Mouse (Mus musculus) ovary, adult 2 months (tissue): ENCODE measurements around the gene Zfyve19. TPM values are rescaled to one million over a fixed set of nuclear protein-coding genes. Genes with fewer than 3 reads are reported as not detected.

Source experiments
- polyA plus RNA-seq: library from polyadenylated mRNA; depleted of rRNA; stranded (reverse); fragments of >200 nt; gene quantifications from 2 replicates; pipeline ENCODE4 v1.2.3, GENCODE M21; 2012; rRNA removed

Zfyve19 gene
- polyA plus RNA-seq, result 43.4 and 54.0 TPM in 2 replicates

GRCm38 (mm10) chr2:119208344-119209175 is at the start of gene Zfyve19, which contains the start of gene Dnajc17:
Gene Zfyve19 (plus strand): TSS chr2:119208617.
Gene Dnajc17 (minus strand): TSS chr2:119208795.

DNA sequence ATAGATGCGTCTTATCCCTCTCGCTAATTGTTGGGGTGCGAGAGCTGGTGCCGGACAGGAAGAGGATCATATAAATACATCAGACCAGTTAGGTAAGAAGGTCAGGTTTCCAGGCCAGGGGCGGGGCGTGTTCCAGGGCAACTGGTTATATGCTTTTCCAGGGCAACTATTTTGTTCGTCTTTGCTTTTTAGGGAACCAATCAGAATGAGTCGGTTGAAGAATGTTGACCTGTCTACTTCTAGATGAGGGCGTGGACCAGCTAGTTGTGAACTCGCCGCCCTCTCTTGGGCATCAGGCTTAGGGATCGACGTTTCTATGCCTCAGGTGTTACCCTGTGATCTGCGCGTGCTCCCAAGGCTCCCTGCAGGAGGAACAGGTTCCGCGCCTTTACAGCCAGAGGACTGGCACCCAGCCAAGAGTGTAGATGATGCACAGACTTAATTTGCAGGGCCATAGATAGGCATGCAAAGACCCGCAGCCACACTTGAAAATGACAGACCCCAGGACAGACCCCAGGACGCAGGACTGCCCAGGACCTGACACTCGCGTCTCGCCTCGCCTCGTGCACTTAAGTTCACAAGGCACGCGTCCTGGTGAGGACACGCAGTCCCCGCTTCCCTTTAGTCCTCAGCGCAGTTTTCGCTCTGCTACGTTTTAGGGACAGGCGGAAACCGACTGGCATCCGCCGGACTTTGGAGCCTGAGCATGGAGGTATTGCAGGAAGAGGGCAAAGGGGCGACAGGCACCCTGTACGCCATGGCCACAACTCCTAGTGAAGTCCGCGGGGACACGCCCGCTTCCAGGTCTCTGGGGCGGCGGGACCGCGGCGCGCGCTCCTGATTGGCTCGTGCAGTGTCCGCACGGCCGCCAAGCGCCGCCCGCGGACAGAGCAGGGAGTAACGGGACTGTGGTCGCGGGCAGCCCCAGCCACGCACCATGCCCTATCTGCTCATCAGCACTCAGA is 41.2 kb upstream of the Zfyve19 start, which contains the start of gene Gchfr:
Gchfr (plus strand) TSS at position 873 of the 965 bp plus-strand sequence.

GRCm38 (mm10) chr2:119173991-119174651 is 34.3 kb upstream of the Zfyve19 start, which contains the start of gene Gm14137:
Gene Gm14137 (plus strand): TSS chr2:119174509.

DNA sequence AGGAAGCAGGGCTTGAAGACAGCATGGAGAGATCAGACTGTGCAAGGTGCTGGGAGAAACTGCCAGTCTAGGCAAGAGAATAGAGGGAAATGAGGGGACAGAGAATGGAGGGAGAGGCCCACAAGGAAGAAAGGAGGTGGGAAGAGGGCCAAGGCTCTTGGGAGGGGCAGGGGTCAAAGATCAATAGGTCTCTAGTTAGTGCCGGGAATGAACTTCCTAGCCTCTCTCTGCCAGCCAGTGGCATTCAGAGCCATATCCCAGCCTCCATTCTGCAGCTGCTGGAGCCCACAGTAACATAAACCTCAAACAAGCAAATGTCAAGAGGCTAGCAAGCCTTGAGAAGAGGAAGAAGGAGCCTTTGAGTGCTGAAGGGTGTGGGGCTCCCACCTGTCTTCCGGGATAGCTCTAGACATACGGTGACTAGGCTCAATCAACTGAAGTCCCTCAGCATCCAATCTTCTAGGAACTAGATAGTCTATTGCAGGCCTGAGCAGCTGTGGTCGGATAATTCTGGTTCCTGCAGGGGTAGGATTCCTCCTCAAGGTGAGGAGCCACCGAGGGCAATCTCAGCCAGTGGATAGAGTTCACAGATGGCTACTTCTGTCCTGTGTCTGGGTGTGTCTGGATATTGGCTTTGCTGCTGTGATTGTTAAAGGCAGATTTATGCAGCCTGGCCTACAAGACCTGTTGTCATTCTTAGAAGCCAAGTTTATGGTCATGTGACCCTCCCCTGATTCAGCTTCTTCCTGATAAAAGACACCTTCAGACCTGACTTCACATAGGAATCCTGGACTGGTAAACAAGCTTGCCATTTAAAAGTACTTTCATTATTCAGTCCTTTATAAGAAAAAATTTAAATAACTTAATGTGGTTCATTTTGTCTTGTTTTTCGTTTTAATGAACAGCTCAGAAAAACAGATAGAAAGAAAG is 21.6 kb downstream of the Zfyve19 start, which contains the start of gene Ppp1r14d:
Ppp1r14d (minus strand) TSS at position 132 of the 930 bp plus-strand sequence.

GRCm38 (mm10) chr2:119237210-119237870 is 28.9 kb downstream of the Zfyve19 start, which contains the start of gene Spint1:
Gene Spint1 (plus strand): TSS chr2:119237362.

Other genes starting within 250 kb of the Zfyve19 start
- gene Ccdc32, start 179.2 kb upstream of the Zfyve19 start, polyA plus RNA-seq, result 6.4 and 6.8 TPM in 2 replicates
- gene Rpusd2, start 173.8 kb upstream of the Zfyve19 start, polyA plus RNA-seq, result 5.1 and 6.5 TPM in 2 replicates
- 0.27 and 0.40 TPM in 2 replicates for gene Knl1, start 161.5 kb upstream of the Zfyve19 start, polyA plus RNA-seq
- gene Rad51, start 95.8 kb upstream of the Zfyve19 start, polyA plus RNA-seq, result 7.4 and 11.0 TPM in 2 replicates
- 18.1 and 27.7 TPM in 2 replicates for gene Rmdn3, start 51.6 kb upstream of the Zfyve19 start, polyA plus RNA-seq
- gene Gchfr, start 40.8 kb upstream of the Zfyve19 start, polyA plus RNA-seq, result 10.5 and 12.4 TPM in 2 replicates
- 0.13 and 0.17 TPM in 2 replicates for gene Gm14137, start 34.1 kb upstream of the Zfyve19 start, polyA plus RNA-seq
- 3.8 and 5.2 TPM in 2 replicates for gene Dnajc17, start 178 bp downstream of the Zfyve19 start, polyA plus RNA-seq
- gene Ppp1r14d, start 21.3 kb downstream of the Zfyve19 start, polyA plus RNA-seq, result 2.0 and 2.3 TPM in 2 replicates
- gene Spint1, start 28.7 kb downstream of the Zfyve19 start, polyA plus RNA-seq, result 19.4 and 26.9 TPM in 2 replicates
- 1.1 and 2.0 TPM in 2 replicates for gene Rhov, start 62.7 kb downstream of the Zfyve19 start, polyA plus RNA-seq
- 33.1 and 33.4 TPM in 2 replicates for gene Vps18, start 80.1 kb downstream of the Zfyve19 start, polyA plus RNA-seq
- gene Dll4, start 117.2 kb downstream of the Zfyve19 start, polyA plus RNA-seq, result 23.7 and 24.2 TPM in 2 replicates
- 4.0 and 9.1 TPM in 2 replicates for gene Chac1, start 142.6 kb downstream of the Zfyve19 start, polyA plus RNA-seq